Mouse (Mus musculus) gastrocnemius, postnatal 10 days (tissue): Measurements from ENCODE around the gene Dgkz. TPM values are rescaled to one million over a fixed set of nuclear protein-coding genes. Genes with fewer than 3 reads are reported as not detected.

ENCODE experiments used
- DNase-seq: peaks from one replicate; pipeline ENCODE4 v3.0.0; 2021; ENCODE audit warnings: mixed read lengths
- total RNA-seq, 2 experiments: library from RNA; stranded (reverse); gene quantifications; 2 replicates each; pipeline ENCODE4 v1.2.3; 2021

The Dgkz gene
- total RNA-seq, 2 experiments from 2014 or later: 60.5 to 84.3 TPM

DNA sequence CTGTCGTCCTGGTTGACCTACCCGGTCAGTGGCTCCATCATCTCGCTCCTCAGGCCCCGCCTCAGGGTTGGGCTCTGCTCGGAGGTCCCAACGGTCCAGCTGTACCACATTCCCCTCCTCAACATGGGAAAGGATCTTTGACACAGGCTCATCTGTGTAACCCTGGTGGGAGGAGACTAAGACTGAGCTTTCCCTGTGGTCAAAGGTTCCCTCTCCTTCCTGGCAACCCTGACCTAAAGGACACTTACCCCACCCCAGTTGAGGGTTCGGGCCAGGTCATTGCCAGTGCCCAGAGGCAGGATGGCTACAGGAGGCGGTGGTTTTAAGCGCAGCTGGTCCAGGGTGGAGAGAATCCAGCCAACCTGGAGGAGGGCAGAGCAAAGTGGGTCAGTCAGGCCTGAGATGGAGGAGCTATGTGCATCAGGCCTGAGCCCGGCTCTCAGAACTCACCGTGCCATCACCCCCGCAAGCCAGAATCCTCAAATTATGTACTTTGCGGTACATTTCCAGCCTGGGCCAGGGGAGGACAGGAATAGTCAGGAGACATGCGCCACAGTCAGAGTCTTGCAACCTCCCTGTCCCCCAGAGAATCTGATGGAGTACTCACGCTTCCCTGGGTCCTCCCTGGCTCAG lies 36.2 kb downstream of the Dgkz start:
- DNase-seq: no peak

DNA sequence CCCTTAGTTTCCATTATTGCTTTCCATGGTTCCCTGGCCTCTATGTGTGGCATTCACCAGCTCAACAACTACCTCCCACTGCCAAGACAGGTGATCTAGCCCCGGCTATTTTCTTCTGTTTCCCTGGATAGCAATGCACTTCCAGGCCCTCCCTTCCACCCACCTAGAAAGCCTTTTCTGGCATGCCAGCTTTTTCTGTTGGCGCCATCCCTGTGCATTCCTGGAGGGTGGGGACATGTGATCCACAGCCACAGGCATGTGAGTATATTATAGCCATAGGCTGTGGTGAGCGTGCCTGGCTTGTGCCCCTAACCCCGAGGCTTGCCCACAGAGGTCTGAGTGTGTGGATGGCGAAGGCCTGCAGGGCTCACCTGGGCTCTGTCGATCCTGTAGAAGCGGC lies 39.5 kb downstream of the Dgkz start:
- peak; percentile 3 for DNase-seq

DNA sequence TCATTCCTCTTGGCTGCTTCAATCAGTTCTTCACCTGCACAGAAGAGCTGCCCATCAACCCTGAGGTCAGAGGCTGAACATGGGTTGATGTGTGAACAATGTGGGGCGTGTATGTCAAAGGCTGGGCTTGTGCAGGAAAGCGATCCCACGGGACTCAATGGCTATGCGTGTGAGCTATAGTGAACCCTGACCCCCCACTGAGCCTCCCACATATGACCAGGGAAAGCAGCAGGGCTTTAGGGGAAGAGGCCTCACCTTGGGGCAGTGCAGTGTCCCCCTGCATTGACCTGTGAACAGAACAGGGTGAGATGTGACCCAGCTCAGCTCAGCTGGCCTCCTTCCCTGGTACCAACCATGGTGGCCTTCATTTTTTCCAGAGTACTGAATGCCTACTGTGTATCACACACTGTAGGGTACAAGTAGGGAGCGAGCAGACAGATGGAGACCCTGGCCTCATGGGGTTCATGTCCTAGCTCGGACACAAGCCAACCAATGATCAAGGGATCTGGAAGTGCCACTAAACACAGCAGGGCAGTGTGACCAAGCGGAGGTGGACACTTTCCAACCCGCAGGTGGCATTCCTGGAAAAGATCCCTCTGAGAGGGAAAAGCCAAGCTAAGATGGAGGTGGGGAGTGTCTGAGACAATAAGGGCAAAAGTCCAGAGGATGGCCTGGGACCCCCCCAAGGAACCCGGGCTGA lies 40.7 kb downstream of the Dgkz start:
- peak; percentile 7 for DNase-seq

DNA sequence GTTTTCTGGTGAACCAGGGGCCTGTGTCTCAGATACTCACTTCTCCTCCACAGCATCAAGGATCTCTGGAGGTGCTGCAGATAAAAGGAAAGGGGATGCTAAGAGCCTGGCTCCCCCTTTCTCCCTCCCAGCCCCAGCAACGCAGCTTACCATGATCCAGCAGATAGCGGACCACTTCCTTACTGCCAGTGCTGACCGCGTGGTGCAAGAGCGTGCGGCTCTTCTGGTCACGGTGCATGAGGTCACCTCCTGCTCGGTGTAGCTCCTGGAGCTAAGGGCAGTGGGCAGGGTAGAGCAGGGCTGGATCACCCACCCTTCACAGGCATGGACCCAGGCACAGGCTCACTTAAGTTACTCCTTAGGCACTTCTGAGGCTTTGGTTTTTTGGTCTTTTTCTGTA lies 41.6 kb downstream of the Dgkz start:
- no peak for DNase-seq

DNA sequence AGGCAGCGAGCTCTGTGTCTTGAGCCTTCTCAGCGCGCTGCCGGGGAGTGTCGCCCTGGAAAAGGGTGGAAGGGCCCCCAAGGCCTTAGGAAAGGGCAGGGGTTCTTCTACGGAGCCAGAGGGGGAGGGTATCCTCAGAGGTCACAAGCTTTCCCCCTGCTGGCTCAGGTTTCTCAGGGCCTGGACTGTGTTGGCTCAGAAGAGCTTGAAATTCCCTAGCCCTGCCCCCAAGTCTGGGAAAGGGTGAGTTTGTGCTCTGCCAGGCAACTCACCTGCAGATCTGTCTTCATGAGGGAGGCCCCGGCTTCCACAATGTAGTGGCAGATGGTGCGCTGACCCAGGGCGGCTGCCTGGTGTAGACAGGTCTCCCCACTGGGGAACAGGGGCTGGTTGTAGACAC lies 42.2 kb downstream of the Dgkz start:
- peak; percentile 6 for DNase-seq

DNA sequence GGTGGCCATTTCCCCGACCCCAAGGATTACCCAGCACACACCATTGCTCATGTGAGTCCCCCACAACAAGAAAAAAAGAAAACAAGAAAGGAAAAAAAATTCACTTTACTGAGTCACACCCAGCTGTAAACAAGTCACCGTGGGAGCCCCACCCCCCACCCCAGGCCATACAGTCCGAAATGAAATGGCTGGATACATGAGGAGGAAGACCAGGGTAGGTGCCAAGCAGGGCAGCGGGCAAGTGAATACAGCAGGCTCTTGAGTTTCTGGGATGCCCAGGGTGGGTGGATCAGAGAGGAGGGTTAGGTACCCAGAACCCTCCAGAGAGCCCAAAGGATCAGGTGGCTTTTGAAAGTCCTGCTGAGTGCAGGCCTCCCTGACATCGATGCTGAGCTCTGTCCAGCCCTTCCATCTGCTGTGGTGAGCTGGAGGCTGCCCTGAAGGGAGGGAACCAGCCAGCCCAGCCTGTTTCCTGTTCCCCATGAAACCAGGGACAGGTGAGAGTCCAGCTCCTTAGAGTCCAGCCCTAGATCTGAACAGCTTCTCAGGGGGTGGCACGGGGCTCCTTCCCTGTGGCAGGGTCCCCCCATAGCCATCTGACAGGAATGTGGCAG lies 42.8 kb downstream of the Dgkz start:
- DNase-seq: peak; percentile 14

DNA sequence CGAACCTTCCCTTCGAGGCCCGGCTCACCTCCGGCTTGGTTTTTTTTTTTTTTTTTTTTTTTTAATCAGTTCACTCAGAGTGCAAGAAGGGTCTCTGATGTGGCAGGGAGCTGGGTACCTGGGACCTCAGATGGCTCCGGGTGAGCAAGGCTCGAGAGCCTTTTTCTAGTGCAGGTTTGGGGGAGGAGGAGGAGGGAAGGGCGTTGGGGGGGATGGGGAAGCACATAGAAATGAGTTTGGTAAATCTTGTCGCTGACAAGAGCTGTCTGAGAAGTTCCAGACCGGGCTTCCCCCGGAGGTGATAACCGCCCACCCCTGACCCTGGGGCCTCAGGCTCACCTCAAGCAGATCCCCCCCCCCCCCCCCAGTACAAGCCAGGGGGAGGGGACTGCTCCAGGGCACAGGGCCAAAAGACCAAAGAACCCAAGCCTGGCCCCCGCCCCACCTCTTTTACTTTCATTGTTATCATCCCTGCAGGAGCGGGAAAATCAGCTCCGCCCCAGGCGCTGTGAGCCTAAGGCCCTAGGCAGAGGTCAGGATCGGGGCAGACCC lies 43.4 kb downstream of the Dgkz start, which contains the start of gene Mdk:
Gene Mdk (minus strand): TSS at position 138 of the 552 bp plus-strand sequence.
- DNase-seq: no peak

DNA sequence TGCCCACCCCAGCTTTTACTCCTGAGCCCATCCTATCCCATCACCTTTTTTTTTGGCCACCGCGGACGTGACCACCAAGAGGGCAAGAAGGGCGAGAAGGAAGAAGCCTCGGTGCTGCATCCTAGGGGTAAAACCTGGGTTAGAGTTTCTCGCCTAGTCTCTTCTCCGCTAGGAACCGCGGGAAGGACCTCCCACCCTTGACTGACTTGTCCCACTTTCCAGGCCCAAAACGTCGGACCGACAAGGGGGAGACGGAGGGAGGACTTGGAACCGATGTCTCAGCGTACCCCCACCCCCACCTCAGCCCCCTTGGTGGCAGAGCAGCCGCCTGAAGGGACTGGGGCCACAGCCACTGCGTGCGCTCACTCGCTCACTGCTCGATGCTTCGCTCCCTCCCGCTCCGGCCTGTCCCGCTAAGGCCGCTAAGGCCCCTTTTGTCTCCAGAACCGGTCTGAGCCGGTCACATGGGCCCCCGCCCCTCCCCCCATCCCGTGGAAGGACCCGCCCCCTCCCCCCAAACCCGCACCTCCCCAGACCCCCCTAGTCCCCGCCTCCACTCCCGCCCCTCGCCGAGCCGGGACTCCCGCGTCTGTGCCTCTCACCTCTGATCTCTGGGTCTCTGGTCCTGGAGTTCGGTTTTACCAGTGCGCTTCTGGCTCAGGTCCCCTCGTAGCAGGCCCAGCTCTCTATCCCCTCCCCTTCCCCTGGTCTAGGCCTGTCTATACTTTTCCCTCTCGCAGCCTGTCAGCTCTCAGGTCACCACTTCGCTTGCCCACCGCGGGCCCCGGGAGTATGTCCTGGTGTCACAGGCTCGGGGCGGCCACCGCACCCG lies 44.1 kb downstream of the Dgkz start:
- DNase-seq: peak; percentile 64

DNA sequence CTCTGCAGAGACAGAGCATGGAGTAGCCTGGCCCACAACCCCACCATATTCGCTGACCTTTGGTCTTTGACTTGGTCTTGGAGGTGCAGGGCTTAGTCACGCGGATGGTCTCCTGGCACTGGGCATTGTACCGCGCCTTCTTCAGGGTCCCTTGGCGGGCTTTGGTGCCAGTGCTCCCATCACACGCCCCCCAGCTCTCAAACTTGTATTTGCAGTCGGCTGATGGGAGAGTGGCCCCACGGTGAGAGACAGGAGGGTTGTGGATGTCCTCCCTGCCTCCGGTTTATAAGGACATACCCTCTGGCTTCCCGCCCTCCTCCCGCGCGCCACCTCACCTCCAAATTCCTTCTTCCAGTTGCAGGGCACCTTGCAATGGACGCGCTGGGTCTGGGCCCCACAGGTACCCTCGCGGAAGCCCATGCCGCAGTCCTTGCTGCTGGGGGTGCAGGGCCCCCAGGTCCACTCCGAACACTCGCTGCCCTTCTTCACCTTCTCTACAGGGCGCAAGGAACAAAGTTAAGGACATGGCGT lies 44.8 kb downstream of the Dgkz start:
- DNase-seq: no peak

DNA sequence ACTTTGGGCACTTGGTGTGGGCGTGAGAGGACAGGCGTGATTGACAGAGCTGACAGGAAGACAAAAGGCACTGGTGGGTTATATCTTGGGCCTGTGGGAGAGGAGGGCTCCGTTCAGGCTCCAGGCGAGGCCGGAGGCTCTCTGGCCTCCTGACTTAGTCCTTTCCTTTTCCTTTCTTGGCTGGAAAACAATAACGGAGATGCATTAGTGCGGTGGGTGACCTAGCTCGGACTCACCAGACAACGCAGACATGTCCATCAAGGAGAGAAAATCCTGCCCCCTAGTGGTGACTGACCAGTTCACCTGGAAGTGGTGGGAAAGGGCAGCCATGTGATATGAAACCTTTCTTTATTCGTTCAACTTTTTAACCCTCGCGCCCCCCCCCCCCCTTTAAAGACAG lies 45.7 kb downstream of the Dgkz start:
- DNase-seq: peak; percentile 64

DNA sequence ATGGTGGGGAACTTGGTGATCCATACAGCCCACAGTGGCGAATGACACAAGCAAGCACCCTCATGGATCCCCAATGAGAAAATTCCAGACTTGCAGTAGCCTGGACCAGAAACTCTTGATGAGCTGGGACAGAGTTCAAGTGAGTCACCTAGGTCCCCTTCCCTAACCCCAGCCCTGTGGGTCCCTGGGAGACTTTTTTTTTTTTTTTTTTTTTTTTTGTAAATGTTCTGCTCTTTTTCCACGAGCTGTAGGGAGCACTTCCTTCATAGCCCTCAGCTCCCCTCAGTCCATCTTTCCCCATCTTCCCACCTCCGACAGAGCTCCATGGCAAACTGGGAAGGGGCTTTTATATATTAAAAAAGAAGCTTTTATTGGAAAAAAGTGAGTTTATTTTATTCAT lies 46.2 kb downstream of the Dgkz start:
- no peak for DNase-seq

DNA sequence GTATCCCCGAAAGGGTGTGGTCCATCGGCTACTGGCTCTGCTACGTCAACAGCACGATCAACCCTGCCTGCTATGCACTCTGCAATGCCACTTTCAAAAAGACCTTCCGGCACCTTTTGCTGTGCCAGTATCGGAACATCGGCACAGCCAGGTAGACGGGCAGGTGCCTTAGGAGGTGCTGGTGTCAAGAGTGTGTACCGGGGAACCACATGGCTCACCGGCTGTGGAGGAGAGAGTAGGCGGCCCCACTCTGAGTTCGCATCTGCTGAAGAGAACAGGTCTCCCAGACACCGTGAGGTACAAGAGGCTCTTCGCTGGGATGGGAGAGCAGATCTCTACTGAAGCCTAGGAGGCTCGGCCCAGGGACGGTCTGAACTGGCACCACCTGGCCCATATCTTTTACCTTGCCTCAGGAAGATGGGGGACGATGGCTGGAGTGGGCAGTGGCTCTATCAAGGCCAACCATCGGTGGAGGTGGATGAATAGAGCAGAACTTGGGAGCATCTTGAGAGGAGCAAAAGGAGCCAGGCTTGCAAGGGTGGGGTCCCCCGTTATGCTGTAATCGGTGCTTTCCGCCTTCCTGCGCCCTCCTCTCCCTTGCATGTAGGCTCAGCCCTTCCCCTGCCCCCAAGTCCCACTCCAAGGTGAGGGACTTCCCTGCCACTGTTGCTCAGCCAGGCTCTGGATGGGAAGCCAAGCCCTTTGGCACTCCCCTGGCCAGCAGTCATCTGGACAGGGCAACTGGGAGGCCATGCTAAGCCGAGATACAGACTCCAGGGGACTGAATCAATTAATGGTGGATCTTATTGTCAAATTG lies 46.9 kb downstream of the Dgkz start:
- no peak for DNase-seq

DNA sequence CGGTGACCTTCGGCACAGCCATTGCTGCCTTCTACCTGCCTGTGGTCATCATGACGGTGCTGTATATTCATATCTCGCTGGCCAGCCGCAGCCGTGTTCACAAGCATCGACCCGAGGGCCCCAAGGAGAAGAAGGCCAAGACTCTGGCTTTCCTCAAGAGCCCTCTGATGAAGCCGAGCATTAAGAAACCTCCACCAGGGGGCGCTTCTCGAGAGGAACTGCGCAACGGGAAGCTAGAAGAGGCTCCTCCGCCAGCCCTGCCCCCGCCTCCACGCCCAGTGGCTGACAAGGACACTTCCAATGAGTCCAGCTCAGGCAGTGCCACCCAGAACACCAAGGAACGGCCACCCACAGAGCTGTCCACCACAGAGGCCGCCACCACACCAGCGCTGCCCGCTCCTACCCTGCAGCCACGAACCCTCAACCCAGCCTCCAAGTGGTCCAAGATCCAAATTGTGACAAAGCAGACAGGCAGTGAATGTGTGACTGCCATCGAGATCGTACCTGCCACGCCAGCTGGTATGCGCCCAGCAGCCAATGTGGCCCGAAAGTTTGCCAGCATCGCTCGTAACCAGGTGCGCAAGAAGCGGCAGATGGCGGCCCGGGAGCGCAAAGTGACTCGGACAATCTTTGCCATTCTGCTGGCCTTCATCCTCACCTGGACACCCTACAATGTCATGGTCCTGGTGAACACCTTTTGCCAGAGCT lies 47.7 kb downstream of the Dgkz start:
- peak; percentile 87 for DNase-seq

DNA sequence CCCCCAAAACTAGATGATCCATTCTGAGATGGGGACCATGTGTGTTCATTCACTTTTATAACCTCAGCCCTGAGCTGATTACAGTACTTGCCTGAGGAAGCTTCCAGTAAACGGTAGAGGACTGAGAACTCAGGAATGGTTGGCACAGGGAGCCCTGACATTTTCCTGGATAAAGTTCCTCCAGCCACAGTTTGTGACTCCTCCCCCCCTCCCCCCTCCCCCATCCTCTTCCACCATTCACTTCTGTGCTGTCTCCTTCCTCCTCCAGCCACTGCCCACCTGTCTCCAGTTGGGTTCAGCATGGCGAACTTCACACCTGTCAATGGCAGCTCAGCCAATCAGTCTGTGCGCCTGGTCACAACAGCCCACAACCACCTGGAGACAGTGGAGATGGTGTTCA lies 48.7 kb downstream of the Dgkz start, which contains the start of gene Chrm4:
Gene Chrm4 (plus strand): TSS at position 301 of the 400 bp plus-strand sequence.
- DNase-seq: no peak

DNA sequence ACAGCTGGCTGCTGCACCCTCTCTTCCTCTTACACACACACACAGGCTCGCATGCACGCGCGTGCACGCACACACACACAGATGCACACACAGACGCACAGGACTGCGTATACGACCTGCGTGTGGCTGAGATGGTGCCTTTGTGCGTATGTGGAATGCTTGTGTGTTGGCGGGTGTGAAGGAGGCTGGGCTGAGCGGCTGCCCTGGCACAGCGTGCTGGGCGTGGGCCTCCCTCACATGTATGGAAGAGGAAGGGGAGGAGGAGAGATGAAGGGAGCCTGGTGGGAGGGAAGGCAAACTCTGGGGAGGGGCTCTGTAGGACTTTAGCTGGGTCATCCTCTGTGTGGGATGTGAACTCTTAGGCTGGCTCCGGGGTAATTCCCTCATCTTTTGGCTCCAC lies 50.2 kb downstream of the Dgkz start:
- DNase-seq: no peak

DNA sequence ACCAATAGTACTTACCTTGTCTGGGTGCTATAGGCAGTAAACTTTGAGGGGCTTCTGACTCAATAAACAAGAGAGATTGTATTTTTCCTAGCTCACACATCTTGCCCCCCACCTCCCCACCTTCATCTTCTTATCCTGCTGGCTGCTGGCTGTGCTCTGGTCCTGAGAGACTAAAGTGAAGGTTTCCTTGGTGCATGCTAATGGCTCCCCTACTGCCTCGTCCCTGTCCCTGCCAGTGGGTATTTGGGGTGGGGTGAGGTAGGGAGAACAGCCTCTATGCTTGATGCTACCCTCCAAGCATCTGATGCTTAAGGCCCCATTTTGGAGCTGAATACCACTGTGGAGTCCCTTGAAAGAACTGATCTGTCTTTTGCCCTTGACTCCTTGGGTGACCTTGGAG lies 50.9 kb downstream of the Dgkz start:
- DNase-seq: no peak

DNA sequence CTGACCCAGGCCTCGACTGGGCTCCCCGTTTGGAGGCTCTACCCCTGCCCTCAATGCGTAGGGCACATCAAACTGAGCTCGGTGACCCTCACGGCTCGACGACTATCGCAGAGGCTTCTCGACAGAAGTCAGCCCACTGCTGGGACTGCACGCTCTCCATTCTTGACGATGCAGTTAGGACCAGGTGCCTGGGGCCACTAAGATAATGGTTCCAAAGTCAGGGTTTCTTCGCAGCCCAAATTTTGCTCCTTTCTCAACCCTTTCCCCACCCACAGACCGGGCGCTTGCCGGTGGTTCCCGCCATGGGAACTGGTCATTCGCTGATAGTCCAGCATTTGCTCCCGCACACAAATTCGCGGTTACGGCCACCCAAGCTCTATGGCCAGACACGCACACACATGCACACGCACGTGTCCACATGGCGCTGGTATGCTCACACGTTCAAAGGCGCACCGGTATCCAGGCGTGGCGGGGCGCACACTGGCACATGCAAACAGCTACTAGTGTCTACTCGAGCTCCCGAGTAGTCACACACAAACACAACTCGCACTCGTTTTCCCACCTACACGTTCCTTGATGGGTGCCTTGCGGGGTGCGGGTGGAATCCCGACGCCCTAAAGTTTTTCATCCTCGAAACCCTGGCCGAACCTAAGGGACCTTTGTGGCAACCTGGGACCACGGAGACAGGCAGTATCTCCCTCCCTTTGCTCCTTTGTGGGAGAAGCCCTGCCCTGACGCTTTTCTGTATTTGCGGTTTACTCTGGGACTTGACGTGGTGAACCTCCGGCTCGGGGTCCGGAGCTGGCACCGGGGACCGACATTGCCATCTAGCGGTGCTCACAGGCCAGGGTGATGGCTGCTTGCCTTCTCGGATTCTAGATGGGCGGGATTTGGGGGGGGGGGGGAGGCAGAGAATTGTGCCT lies 52.0 kb downstream of the Dgkz start:
- peak; percentile 74 for DNase-seq

DNA sequence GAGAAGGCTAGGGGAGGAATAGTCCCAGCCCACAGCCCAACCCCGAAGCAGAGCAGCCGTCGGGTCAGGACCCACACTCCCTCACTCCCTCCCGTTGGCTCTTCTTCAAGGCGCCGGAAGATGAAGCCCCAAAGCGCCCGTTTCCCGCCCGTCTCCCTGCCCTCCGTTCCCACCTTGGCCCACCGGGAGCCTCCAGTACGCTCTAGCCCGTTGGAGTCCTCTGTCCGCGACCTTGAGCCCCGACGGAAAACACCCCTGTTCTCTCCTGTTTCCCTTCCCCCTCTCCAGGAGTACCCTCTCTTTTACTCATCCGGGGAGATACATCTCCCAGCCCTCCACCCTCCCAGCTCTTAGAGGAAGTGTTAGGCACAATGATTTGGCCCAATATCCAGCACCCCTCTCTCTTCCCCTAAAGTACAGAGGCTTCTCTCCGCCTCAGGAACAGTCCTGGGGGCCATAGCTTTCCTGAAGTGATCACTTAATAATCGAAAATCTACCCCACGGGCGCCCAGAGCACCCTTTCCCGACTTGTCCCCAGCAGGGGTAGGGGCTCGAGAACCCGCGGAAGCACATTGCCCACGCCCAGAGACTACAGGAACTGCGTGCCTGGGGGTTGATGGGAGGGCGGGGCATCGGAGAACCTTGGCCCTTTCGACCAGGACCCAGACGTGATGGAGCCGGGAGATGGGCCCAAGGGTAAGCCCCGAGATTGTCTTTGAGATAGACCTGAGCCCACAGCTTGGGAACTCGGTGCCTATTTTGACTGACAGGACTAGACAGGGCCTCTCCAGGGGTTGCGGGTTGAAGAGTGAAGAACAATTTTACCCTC lies 52.9 kb downstream of the Dgkz start:
- no peak for DNase-seq
